Mouse (Mus musculus) testis, adult 2 months (tissue): ENCODE data around the gene Rabep1. TPM values are rescaled to one million over a fixed set of nuclear protein-coding genes. Genes with fewer than 3 reads are reported as not detected.
"Not testable (repeated sequence)": the region's sequence is repeated elsewhere in the genome, so short reads cannot be mapped to it uniquely, and the experiment has no call there.

Experiments used
- H3K27ac ChIP-seq: fragments of 200-500 bp; 2 replicates; pipeline ENCODE4 v1.5.1; 2012; ENCODE audit warnings: low read depth, low read length; ENCODE audit not compliant: control insufficient read depth, insufficient read depth
- H3K27me3 ChIP-seq: fragments of 200-500 bp; 2 replicates; pipeline ENCODE4 v1.6.1; 2012; ENCODE audit warnings: mild to moderate bottlenecking, low read length, moderate library complexity; ENCODE audit not compliant: control insufficient read depth, insufficient read depth
- H3K36me3 ChIP-seq: fragments of 200-500 bp; 2 replicates; pipeline ENCODE4 v1.6.1; 2012; ENCODE audit warnings: mild to moderate bottlenecking, low read length; ENCODE audit not compliant: control insufficient read depth, insufficient read depth
- H3K4me1 ChIP-seq: fragments of 200-500 bp; 2 replicates; pipeline ENCODE4 v1.6.1; 2012; ENCODE audit warnings: low read length; ENCODE audit not compliant: control insufficient read depth, insufficient read depth
- H3K4me3 ChIP-seq: fragments of 200-500 bp; 2 replicates; pipeline ENCODE4 v1.5.1; 2012; ENCODE audit warnings: low read depth, mild to moderate bottlenecking, low read length, moderate library complexity, mixed read lengths; ENCODE audit not compliant: control insufficient read depth
- CTCF ChIP-seq: fragments of 200-500 bp; IDR thresholded peaks from 2 replicates; pipeline ENCODE4 v1.5.1; 2012; ENCODE audit warnings: low read depth, mild to moderate bottlenecking, inconsistent platforms, low read length, moderate library complexity; ENCODE audit not compliant: control insufficient read depth, insufficient read depth, insufficient replicate concordance
- POLR2A ChIP-seq: fragments of 200-500 bp; IDR thresholded peaks from 2 replicates; pipeline ENCODE4 v1.6.1; 2012; ENCODE audit warnings: low read depth, mild to moderate bottlenecking, inconsistent platforms, low read length, moderate library complexity; ENCODE audit not compliant: control insufficient read depth
- polyA plus RNA-seq: library from polyadenylated mRNA; depleted of rRNA; stranded (reverse); fragments of >200 nt; gene quantifications from 2 replicates; pipeline ENCODE4 v1.2.3, GENCODE M21; 2012

The Rabep1 gene
- polyA plus RNA-seq, 1 experiment: 3.4 TPM

- H3K27me3 ChIP-seq: no peaks in the 10 kb centered on the region
- no peak for TF ChIP-seq POLR2A
- no peak for TF ChIP-seq CTCF
Measured at GRCm38 (mm10) chr11:70871766-70872330, 27.3 kb downstream of the Rabep1 start.

GRCm38 (mm10) chr11:70873846-70874613 lies 29.5 kb downstream of the Rabep1 start:
- H3K27me3 ChIP-seq: no peaks in the 10 kb centered on the region
- no peak for TF ChIP-seq CTCF
- H3K27ac ChIP-seq: no peak overlapping the region
- H3K4me3 ChIP-seq: no peak overlapping the region
- no peaks in the 10 kb centered on the region for H3K36me3 ChIP-seq
- H3K4me1 ChIP-seq: no peaks in the 10 kb centered on the region

More at GRCm38 (mm10) chr11:70871766-70872330, 27.3 kb downstream of the Rabep1 start:
- no peak overlapping the region for H3K27ac ChIP-seq
- H3K4me3 ChIP-seq: no peak overlapping the region
- no peaks in the 10 kb centered on the region for H3K4me1 ChIP-seq
- no peaks in the 10 kb centered on the region for H3K36me3 ChIP-seq

- no peak overlapping the region for H3K4me3 ChIP-seq
- H3K27ac ChIP-seq: no peak overlapping the region
- TF ChIP-seq POLR2A: no peak
- no peak for TF ChIP-seq CTCF
- no peaks in the 10 kb centered on the region for H3K4me1 ChIP-seq
- no peaks in the 10 kb centered on the region for H3K27me3 ChIP-seq
- H3K36me3 ChIP-seq: no peaks in the 10 kb centered on the region
Measured at GRCm38 (mm10) chr11:70877670-70878069, 33.1 kb downstream of the Rabep1 start.

- no peaks in the 10 kb centered on the region for H3K27me3 ChIP-seq
- TF ChIP-seq POLR2A (no peak), CTCF (no peak)
- H3K27ac ChIP-seq: no peak overlapping the region
- H3K4me3 ChIP-seq: no peak overlapping the region
- H3K4me1 ChIP-seq: no peaks in the 10 kb centered on the region
- H3K36me3 ChIP-seq: no peaks in the 10 kb centered on the region
Measured at GRCm38 (mm10) chr11:70882905-70883430, 38.4 kb downstream of the Rabep1 start.

GRCm38 (mm10) chr11:70890643-70891042 lies 46.1 kb downstream of the Rabep1 start:
- TF ChIP-seq CTCF (no peak), POLR2A (no peak)
- H3K27me3 ChIP-seq: no peaks in the 10 kb centered on the region
- H3K4me3 ChIP-seq: no peak overlapping the region
- H3K36me3 ChIP-seq: no peaks in the 10 kb centered on the region
- H3K27ac ChIP-seq: no peak overlapping the region
- no peaks in the 10 kb centered on the region for H3K4me1 ChIP-seq

- no peak overlapping the region for H3K4me3 ChIP-seq
- no peaks in the 10 kb centered on the region for H3K36me3 ChIP-seq
- no peaks in the 10 kb centered on the region for H3K27me3 ChIP-seq
- H3K4me1 ChIP-seq: no peaks in the 10 kb centered on the region
- no peak overlapping the region for H3K27ac ChIP-seq
- TF ChIP-seq POLR2A (no peak), CTCF (no peak)
Measured at GRCm38 (mm10) chr11:70891616-70892015, 47.0 kb downstream of the Rabep1 start.

GRCm38 (mm10) chr11:70897680-70898079 lies 53.1 kb downstream of the Rabep1 start:
- H3K4me1 ChIP-seq: no peaks in the 10 kb centered on the region
- no peak for TF ChIP-seq POLR2A
- TF ChIP-seq CTCF: no peak
- H3K36me3 ChIP-seq: no peaks in the 10 kb centered on the region
- H3K27ac ChIP-seq: no peak overlapping the region
- no peaks in the 10 kb centered on the region for H3K27me3 ChIP-seq
- no peak overlapping the region for H3K4me3 ChIP-seq

GRCm38 (mm10) chr11:70898182-70898581 lies 53.6 kb downstream of the Rabep1 start:
- not testable (repeated sequence) for H3K4me1 ChIP-seq, H3K27ac ChIP-seq, H3K27me3 ChIP-seq, H3K4me3 ChIP-seq, H3K36me3 ChIP-seq
